Mouse (Mus musculus) lung, postnatal 0 days (tissue): Measurements from ENCODE around the gene Nsmf.

Source experiments
- CTCF ChIP-seq: IDR thresholded peaks from 2 replicates; pipeline ENCODE4 v1.5.1; 2016; ENCODE audit warnings: antibody characterized with exemption, mild to moderate bottlenecking
- EP300 ChIP-seq: IDR thresholded peaks from 2 replicates; pipeline ENCODE4 v1.6.1; 2016; ENCODE audit warnings: antibody characterized with exemption, mild to moderate bottlenecking, control low read depth

DNA sequence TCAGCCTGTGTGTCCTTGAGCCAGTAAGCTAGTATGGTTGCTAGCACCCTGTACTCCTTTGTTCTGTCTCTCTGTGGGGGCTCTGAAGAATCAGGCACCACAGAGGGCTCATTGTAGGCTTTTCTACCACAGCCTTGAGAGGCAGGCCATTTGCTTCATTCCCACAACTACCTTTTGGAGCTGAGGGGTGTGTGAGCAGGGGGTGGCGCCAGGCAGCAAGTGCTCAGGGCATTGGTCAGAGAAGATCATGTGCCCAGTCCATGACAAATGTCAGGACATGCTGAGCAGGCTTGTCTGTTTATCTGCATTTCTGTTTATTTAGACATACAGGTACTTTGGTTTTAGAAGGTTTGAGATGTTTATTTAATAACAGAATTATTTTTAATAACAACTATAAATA is 29.0 kb upstream of the Nsmf start:
- TF ChIP-seq CTCF: no peak
- TF ChIP-seq EP300: no peak
